Mouse (Mus musculus) megakaryocyte, adult 5-6 weeks (primary cell): ENCODE data around the gene Map2k3. TPM values are rescaled to one million over a fixed set of nuclear protein-coding genes. Genes with fewer than 3 reads are reported as not detected.

Source experiments
- ATAC-seq: 2 replicates; pipeline ENCODE4 v1.8.0; 2016; ENCODE audit warnings: mild to moderate bottlenecking, inconsistent platforms; ENCODE audit not compliant: poor library complexity, severe bottlenecking
- total RNA-seq, 2 experiments: library from RNA; stranded (forward) in 1 of 2; stranded (reverse) in 1 of 2; fragments of 153-499, 151-499 nt in 1 of 2; fragments of 221-1000, 200-1000 nt in 1 of 2; gene quantifications; 2 replicates each; pipeline versions ENCODE4 v1.2.3 to v1.2.4; 2015 to 2017

The Map2k3 gene
- total RNA-seq, 2 experiments from 2014 or later, result 10.5 to 34.2 TPM

DNA sequence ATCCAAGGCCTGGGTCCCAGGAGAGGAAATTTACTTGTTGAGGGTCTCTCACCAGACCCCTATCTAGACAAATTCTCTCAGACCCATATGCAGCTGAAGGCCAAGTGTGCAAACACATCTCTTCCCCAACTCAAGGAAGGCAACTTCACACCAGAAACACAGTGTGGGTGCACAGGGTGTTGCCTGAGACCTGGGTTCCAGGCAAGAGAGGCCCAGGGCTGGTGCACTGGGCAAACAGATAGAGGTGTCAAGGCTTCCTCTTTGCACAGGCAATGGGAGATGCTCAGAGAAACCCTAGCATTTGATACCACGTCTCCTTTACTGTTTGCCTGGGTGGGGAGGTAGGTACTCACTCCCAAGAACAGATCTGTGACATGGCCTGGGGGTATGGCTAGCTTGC lies 6.9 kb upstream of the Map2k3 start:
- no peak for ATAC-seq

DNA sequence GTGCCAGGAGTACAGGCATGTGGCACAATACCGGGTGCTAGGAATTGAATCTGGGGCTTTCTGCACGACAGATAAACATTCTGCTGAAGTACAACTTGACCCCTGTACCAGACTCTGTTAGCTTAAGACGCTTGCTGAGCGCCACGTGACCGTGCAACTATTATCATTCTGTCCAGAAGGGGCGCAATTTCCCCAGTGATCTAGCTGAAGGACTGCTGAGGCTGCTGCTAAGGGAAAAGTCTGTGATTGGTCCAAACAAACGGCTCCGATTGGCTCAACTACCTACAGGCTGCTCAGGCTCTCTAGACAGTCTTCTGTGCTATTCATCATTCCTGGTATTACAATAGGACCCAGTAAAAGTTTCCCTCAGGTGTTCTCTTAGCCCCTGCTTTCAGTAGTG lies 4.6 kb upstream of the Map2k3 start:
- ATAC-seq, result peak; percentile 70

- no peak for ATAC-seq
Observed at GRCm38 (mm10) chr11:60930724-60931281, 1.0 kb upstream of the Map2k3 start.

- no peak for ATAC-seq
Observed at GRCm38 (mm10) chr11:60931282-60931868, 458 bp upstream of the Map2k3 start.

GRCm38 (mm10) chr11:60932503-60933020 lies 729 bp downstream of the Map2k3 start:
- ATAC-seq, result no peak

- no peak for ATAC-seq
Observed at GRCm38 (mm10) chr11:60933178-60933930, 1.5 kb downstream of the Map2k3 start.

- ATAC-seq, result no peak
Observed at GRCm38 (mm10) chr11:60934795-60935194, 3.0 kb downstream of the Map2k3 start.

DNA sequence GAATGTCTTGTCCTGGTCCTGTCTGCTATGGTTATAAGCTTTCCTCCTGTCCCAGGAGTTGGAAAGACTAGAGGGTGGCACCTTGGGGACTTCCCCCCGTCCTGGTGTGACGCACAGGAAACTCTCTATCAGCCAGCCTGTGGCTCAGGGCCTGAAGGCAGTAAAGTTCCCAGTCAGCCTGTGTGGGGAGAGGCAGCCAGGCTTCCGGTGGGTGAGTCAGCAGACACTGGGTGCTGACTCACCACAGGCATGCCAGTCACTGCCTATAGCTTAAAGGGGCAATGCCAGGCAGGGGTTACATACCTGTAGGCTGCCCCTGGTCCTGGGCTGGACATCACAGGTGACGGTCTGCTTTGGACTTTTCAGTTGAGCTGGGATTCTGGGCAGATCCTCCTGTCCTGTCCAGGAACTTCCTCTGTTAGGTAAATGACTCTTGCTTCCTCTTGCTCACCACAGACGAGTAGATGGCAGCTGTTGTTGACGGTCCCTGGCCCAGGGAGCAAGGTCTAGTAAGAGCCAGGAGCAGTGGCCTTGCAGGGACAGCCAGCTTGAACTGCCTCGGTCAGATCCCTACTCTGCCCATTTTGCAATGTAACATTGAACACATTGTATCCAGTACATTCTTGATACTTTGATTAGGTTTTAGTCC lies 3.6 kb downstream of the Map2k3 start:
- ATAC-seq, result peak; percentile 63

DNA sequence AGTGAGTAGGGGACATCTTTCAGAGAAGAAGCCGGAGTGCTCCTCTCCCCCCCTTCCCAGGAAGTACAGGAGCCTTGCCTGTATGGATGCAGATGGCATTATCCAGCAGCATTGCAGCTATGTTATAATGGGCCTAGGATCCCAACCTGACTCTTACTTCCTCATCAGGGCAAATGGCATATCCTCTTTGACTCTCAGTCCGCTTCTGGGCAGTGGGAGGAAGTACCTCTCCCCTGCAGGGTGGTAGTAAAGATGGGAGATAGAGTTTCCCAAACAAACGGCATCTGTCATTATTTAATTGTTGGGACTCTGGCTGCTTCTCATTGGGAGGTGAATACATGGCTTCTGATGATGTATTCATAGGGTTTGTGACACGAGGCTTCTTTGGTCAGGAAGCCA lies 4.1 kb downstream of the Map2k3 start:
- ATAC-seq, result peak; percentile 49

- ATAC-seq, result no peak
Observed at GRCm38 (mm10) chr11:60937611-60938010, 5.8 kb downstream of the Map2k3 start.

DNA sequence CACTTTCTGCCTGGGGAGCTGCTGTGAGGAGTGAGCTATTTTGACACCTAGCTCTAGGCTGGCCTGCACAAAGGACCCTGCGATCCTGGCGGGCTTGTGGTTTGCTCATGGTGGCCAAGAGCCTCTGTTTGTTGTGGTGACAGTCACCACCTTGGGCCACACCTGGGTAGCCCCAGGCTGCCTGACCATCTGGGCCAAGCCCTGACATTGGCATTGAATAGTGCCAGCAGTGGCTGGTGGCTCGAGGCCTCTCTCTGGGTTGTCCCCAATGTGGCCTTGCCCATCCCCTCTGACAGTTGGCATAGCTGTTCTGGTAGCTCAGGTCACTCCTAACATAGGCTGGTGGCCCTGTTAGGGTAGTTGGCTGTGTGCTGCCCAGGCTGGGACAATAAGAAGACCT lies 7.7 kb downstream of the Map2k3 start:
- ATAC-seq, result no peak

- ATAC-seq, result no peak
Observed at GRCm38 (mm10) chr11:60940501-60940900, 8.7 kb downstream of the Map2k3 start.

DNA sequence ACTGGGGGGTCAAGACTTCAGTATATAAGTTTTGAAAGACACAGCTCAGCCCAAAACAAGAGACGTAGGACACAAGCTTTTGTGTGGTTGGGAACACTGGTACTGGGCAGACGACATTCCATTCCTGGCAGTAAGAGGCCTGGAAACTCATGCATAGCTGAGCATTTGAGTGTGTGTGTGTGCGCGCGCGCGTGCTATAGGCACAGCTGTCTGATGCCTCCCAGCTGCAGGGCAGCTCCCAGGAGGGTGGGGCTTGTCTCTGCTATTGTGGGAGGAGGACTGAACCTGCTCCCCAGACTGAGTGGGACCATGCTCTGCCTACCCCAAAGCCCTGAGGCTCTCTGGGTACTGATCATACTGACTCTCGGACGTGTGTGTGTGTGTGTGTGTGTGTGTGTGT lies 9.5 kb downstream of the Map2k3 start:
- no peak for ATAC-seq

- no peak for ATAC-seq
Observed at GRCm38 (mm10) chr11:60942263-60943015, 10.6 kb downstream of the Map2k3 start.

GRCm38 (mm10) chr11:60945003-60945402 lies 13.2 kb downstream of the Map2k3 start:
- no peak for ATAC-seq

DNA sequence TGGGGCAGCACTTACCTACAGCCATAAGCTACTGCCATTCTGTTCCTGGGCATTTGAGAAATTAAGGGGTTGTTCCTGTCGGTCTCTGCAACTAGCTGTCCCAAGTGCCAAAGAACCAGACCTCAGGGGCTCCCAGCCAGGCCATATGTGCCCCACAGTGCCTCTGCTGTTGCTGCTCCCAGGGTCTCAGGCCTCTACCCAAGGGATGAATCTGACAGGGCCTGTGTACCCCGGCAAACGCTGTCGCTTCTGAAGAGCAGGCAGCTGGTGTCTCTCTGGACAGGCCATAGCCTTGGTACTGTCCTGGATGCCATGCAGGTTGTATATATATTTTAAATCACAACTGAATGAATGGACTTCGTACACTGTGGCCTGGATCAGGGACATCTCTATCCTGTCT lies 20.1 kb downstream of the Map2k3 start:
- no peak for ATAC-seq

GRCm38 (mm10) chr11:60952362-60952761 lies 20.5 kb downstream of the Map2k3 start:
- ATAC-seq, result no peak

DNA sequence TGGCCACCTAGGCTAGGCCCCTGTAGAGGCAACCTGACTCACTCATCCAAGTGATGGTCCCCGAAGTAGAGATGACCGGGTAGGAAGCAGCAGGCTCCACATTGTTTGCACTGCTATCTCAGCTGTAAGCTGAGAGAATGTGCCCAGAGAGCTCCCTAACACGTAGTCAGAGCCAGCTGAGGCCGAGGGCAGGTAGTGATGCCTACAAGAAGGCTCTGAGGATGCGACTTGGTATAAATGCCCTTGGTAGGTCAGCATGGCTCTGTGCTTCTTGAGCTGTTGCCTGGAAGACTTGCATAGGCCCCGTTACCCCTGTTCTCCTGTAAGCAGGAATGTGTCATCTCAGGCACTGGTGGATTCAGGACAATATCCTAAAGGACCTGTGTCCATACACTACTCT lies 21.2 kb downstream of the Map2k3 start:
- no peak for ATAC-seq

DNA sequence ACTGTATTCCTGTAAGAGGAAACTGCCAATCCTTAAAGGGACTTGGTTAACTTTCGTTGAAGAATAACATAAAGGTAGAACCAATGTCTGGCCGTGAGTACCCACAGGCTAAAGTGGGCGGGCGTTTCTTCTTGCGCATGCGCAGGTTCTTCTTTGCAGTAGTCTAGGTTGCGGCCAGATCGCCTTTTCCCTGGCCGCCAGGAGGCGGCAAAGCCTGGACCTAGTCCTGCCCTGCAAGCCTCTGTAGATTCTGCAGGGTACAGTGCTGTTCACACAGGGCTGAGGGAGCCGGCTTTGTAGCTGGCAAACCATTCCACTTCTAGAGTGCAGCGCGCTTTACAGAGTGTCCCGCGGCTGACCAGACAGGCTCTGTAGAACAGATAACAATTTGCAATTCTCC lies 22.0 kb downstream of the Map2k3 start:
- ATAC-seq, result peak; percentile 79

- ATAC-seq, result no peak
Observed at GRCm38 (mm10) chr11:60954255-60955104, 22.6 kb downstream of the Map2k3 start.
